Mouse (Mus musculus) kidney, postnatal 4 days (tissue): ENCODE measurements at regions not wholly inside any gene's neighbourhood (a gene's known extent, or its start where the extent isn't known, plus 50 kb on each side); places are given as distances from the start of the nearest gene placed in this dataset.

Experiments used
- DNase-seq, 2 experiments: peaks; one replicate each; pipeline ENCODE4 v3.0.0; 2021; ENCODE audit warnings: mixed read lengths in 2 of 2

- DNase-seq, result no peak
Observed at GRCm38 (mm10) chr7:133521936-133522335, 80.0 kb downstream of the Tex36 start.

- DNase-seq, result no peak
Observed at GRCm38 (mm10) chr7:133518926-133519325, 83.0 kb downstream of the Tex36 start.

GRCm38 (mm10) chr7:133517576-133517975, 84.4 kb downstream of the Tex36 start:
- no peak for DNase-seq

GRCm38 (mm10) chr7:133510926-133511325, 91.0 kb downstream of the Tex36 start:
- DNase-seq, result peak; percentile 59 to 62

GRCm38 (mm10) chr7:133509486-133509885, 92.5 kb downstream of the Tex36 start:
- DNase-seq, result peak; percentile 37 to 49

GRCm38 (mm10) chr7:133508370-133509012, 93.5 kb downstream of the Tex36 start:
- peak; percentile 14 to 41 for DNase-seq

GRCm38 (mm10) chr7:133505628-133506027, 96.3 kb downstream of the Tex36 start:
- no peak for DNase-seq

- DNase-seq, result no peak
Observed at GRCm38 (mm10) chr7:133503946-133504345, 98.0 kb downstream of the Tex36 start.

- DNase-seq, result no peak
Observed at GRCm38 (mm10) chr7:133502731-133503130, 99.2 kb downstream of the Tex36 start.

- no peak for DNase-seq
Observed at GRCm38 (mm10) chr7:133497551-133497950, 104.4 kb downstream of the Tex36 start.

GRCm38 (mm10) chr7:133494982-133495550, 106.9 kb downstream of the Tex36 start:
- DNase-seq, result no peak

- DNase-seq, result peak in 1 of 2 experiments; percentile 31
Observed at GRCm38 (mm10) chr7:133494256-133494981, 107.5 kb downstream of the Tex36 start.

- DNase-seq, result peak; percentile 55 to 64
Observed at GRCm38 (mm10) chr7:133492626-133493025, 109.3 kb downstream of the Tex36 start.

- DNase-seq, result peak; percentile 22 to 51
Observed at GRCm38 (mm10) chr7:133487887-133488630, 113.9 kb downstream of the Tex36 start.

- DNase-seq, result no peak
Observed at GRCm38 (mm10) chr7:133484430-133484841, 117.5 kb downstream of the Tex36 start.

- DNase-seq, result no peak
Observed at GRCm38 (mm10) chr7:133481529-133481928, 120.4 kb downstream of the Tex36 start.

GRCm38 (mm10) chr7:133479679-133480078, 122.3 kb downstream of the Tex36 start:
- DNase-seq, result no peak

GRCm38 (mm10) chr7:133477933-133478332, 124.0 kb downstream of the Tex36 start:
- peak in 1 of 2 experiments; percentile 25 for DNase-seq

GRCm38 (mm10) chr7:133477221-133477620, 124.7 kb downstream of the Tex36 start:
- no peak for DNase-seq

GRCm38 (mm10) chr7:133471706-133472105, 130.3 kb downstream of the Tex36 start:
- no peak for DNase-seq

- no peak for DNase-seq
Observed at GRCm38 (mm10) chr7:133470620-133470958, 131.4 kb downstream of the Tex36 start.

- DNase-seq, result no peak
Observed at GRCm38 (mm10) chr7:133469952-133470619, 131.9 kb downstream of the Tex36 start.

GRCm38 (mm10) chr7:133469106-133469505, 132.9 kb downstream of the Tex36 start:
- no peak for DNase-seq
